Mouse (Mus musculus): ENCODE results near the gene Yif1a. TPM values are rescaled to one million over a fixed set of nuclear protein-coding genes. Genes with fewer than 3 reads are reported as not detected.
"Not testable (repeated sequence)": the region's sequence is repeated elsewhere in the genome, so short reads cannot be mapped to it uniquely, and the experiment has no call there.

Gene Yif1a
- polyA plus RNA-seq, 1 experiment from 2014 or later: 105 TPM

DNA sequence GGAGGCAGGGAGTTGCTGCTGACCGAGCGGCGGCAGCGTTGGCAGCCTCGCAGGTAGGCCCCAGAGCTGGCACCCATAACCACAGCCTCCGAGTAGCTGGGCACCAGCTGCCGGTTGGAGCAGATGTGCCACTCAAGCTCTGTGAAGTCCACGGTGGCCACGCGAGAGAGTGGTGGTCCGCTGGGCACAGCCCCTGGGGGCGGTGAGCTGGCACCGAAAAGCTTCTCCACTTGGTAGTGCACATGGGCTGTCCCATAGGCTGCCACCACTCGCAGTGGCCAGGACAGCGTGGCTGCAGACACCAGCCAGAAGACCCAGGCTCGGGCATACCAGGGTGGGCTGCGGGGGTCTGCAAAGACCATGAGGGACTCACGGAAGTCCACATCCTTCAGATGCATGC lies 6.3 kb upstream of the Yif1a start:
- no peaks in the 10 kb centered on the region for H3K9me3 ChIP-seq (ENCODE audit: low read length)
- WGBS: 59% methylated on average over 15 of the region's 18 CpGs
- no peak for TF ChIP-seq CTCF (IDR thresholded peaks at IDR 0.05)
- no peak for TF ChIP-seq EP300 (IDR thresholded peaks at IDR 0.05)
- no peaks in the 10 kb centered on the region for H3K4me1 ChIP-seq (ENCODE audit: insufficient read depth, low read depth, low read length)
- DNase-seq (ENCODE audit: low spot score) (no peak), ATAC-seq (no peak)
- H3K4me2 ChIP-seq (replicated peaks; ENCODE audit: low read depth, low read length): no peak overlapping the region
- H3K36me3 ChIP-seq (ENCODE audit: insufficient read depth, low read length): no peaks in the 10 kb centered on the region
- H3K4me3 ChIP-seq (ENCODE audit: low read depth, low read length): no peak overlapping the region
- H3K27me3 ChIP-seq (replicated peaks; ENCODE audit: insufficient read depth, low read length): peaks cover 48% of the 10 kb centered on the region
- H3K27ac ChIP-seq (ENCODE audit: low read length): no peak overlapping the region
- H3K9ac ChIP-seq (replicated peaks; ENCODE audit: low read depth): no peak overlapping the region

DNA sequence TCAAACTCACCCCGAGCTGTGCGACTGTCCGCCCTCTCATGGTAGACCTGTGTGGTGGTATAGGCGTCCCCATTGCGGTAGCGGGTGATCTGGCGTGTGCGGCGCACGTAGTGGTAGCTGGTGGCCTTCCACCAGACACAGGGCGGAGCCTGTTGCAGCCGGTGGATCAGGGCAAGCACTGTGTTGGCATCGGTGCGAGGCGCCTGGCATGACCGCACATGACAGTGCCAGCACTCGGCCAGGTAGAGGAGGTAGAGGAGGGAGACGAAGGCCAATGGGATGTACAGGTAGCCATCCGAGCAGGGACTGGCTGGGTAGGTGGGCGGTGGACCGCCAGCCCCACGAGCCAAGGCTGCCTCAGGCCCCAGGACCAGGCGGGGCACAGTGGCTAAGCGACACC lies 5.7 kb upstream of the Yif1a start:
- H3K4me2 ChIP-seq (replicated peaks; ENCODE audit: low read depth, low read length): no peak overlapping the region
- H3K9ac ChIP-seq (replicated peaks; ENCODE audit: low read depth): no peak overlapping the region
- H3K27me3 ChIP-seq (replicated peaks; ENCODE audit: insufficient read depth, low read length): peaks cover 48% of the 10 kb centered on the region
- TF ChIP-seq CTCF (IDR thresholded peaks at IDR 0.05) (no peak), EP300 (IDR thresholded peaks at IDR 0.05) (no peak)
- H3K36me3 ChIP-seq (ENCODE audit: insufficient read depth, low read length): no peaks in the 10 kb centered on the region
- H3K4me3 ChIP-seq (ENCODE audit: low read depth, low read length): no peak overlapping the region
- no peaks in the 10 kb centered on the region for H3K9me3 ChIP-seq (ENCODE audit: low read length)
- H3K27ac ChIP-seq (ENCODE audit: low read length): no peak overlapping the region
- whole genome bisulfite sequencing: 60% methylated on average over 24 of the region's 24 CpGs
- no peaks in the 10 kb centered on the region for H3K4me1 ChIP-seq (ENCODE audit: insufficient read depth, low read depth, low read length)
- ATAC-seq (no peak), DNase-seq (ENCODE audit: low spot score) (no peak)

DNA sequence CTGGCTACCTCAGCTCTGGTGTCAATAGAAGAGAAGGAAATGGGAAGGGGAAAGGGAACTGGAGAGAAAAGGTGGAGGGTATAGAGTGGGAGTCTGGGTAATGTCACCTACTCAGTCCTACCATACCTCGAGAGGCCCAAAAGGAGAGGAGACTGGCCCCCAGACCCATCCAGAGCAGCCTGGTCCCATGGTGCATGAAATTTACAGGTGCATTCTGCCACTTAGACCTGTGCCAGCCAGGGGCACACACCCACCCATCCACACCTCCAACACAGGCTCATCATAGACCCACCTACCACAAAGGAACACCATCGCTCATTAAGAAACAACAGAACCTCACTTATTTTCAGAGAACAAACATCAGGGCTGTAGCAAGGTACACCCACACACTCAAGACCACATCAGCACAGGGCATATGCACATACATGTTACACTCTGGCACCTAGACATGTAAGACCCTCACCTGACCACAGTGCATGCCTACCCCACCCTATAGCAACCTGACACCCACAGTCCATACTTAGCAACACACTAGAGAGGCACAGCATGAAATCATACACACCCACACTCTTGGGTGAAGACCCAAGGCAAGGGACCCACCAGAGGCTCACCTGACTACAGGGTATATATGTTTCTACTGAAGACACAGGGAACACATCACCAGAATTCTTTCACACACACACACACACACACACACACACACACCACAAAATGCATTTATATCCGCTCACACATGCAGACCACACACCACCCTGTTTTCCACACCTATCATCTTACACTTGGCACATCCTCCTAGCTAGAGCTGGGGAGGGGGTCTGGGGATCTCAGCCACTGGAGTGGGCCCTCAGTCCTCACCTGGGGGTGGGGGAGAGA lies 4.1 kb upstream of the Yif1a start:
- H3K4me1 ChIP-seq (ENCODE audit: insufficient read depth, low read depth, low read length): no peaks in the 10 kb centered on the region; the same call in 1 of the 2 replicates
- DNase-seq (ENCODE audit: low spot score): no peak
- H3K9me3 ChIP-seq (ENCODE audit: low read length): no peaks in the 10 kb centered on the region
- no peak overlapping the region for H3K27ac ChIP-seq (ENCODE audit: low read length)
- peak overlapping the region; percentile 48; the same call in 1 of the 2 replicates for H3K4me3 ChIP-seq (ENCODE audit: low read depth, low read length)
- TF ChIP-seq CTCF (IDR thresholded peaks at IDR 0.05) (no peak), EP300 (IDR thresholded peaks at IDR 0.05) (no peak)
- no peak overlapping the region for H3K9ac ChIP-seq (replicated peaks; ENCODE audit: low read depth)
- H3K27me3 ChIP-seq (replicated peaks; ENCODE audit: insufficient read depth, low read length): peaks cover 48% of the 10 kb centered on the region
- no peak overlapping the region for H3K4me2 ChIP-seq (replicated peaks; ENCODE audit: low read depth, low read length)
- ATAC-seq: no peak
- no peaks in the 10 kb centered on the region for H3K36me3 ChIP-seq (ENCODE audit: insufficient read depth, low read length)
- 53% methylated on average over 3 of the region's 3 CpGs for WGBS

DNA sequence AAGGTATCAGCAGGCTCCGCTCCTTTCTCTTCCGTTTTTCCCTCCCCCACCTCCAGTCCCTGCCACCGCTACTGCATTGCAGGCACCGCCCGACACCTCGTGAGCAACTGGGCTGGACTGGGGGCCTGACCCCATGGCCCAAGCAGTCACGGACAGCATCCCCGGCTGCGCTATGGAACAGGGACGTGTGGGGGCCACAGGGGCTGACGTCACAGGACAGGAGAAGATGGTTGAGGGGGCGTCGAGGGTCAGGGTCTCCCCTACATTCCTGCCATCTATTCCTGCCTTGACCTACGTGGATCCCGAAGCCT lies 3.5 kb upstream of the Yif1a start:
- ATAC-seq (no peak), DNase-seq (ENCODE audit: low spot score) (no peak)
- Histone ChIP-seq H3K9ac (replicated peaks; ENCODE audit: low read depth) (no peak overlapping the region), H3K27me3 (replicated peaks; ENCODE audit: insufficient read depth, low read length) (peaks cover 48% of the 10 kb centered on the region), H3K9me3 (ENCODE audit: low read length) (no peaks in the 10 kb centered on the region), H3K27ac (ENCODE audit: low read length) (no peak overlapping the region), H3K4me2 (replicated peaks; ENCODE audit: low read depth, low read length) (peak overlapping the region; percentile 79), H3K4me1 (ENCODE audit: insufficient read depth, low read depth, low read length) (no peaks in the 10 kb centered on the region; the same call in 1 of the 2 replicates), H3K36me3 (ENCODE audit: insufficient read depth, low read length) (peaks cover 2% of the 10 kb centered on the region; the same call in 1 of the 2 replicates), H3K4me3 (ENCODE audit: low read depth, low read length) (peak overlapping the region; percentile 48)
- TF ChIP-seq EP300 (IDR thresholded peaks at IDR 0.05): no peak
- TF ChIP-seq CTCF (IDR thresholded peaks at IDR 0.05): no peak
- 4% methylated on average over 12 of the region's 15 CpGs for WGBS

DNA sequence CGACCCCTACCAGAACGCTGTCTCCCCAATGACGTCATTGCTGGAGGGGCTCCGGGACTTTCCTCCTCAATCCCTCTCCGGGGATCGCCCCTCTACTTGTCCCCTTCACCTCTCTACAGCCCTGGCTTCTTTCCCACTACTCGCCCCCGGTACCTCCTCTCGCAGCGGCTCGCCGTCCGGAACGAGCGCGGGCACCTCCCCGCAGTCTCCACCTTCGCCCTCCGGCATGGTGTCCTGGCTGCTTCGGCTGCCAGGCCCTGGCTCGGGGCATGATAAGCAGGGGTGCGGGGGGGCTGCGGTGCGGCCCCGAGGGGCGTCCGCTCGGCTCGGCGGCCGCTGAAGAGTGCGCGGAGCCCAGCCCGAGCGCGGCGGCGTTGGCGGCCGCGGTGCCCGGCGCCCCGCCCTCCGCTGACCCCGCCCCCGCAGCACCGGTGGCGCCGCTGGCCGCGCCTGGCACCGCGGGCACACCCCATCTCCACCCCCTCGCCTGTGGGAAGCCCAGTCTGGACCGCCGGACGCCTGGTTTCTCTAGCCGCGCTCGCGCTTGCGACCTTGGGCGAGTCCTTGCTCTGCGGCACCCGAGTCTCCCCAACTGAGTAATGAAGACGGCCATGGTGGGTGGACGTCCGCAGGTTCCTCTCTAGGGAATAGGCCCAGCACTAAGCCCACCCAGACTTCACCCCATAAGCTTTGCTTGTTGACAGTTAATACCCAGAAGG lies 3.0 kb upstream of the Yif1a start, which contains the start of gene Tmem151a:
TSS of gene Tmem151a (minus strand) at position 387 of the 719 bp plus-strand sequence.
- Histone ChIP-seq H3K4me1 (ENCODE audit: insufficient read depth, low read depth, low read length) (no peaks in the 10 kb centered on the region; the same call in 1 of the 2 replicates), H3K27ac (ENCODE audit: low read length) (no peak within 1 kb of the TSS), H3K4me2 (replicated peaks; ENCODE audit: low read depth, low read length) (peak within 1 kb of the TSS; percentile 79), H3K9me3 (ENCODE audit: low read length) (no peaks in the 10 kb centered on the region), H3K9ac (replicated peaks; ENCODE audit: low read depth) (no peak within 1 kb of the TSS), H3K27me3 (replicated peaks; ENCODE audit: insufficient read depth, low read length) (peaks cover 48% of the 10 kb centered on the region), H3K4me3 (ENCODE audit: low read depth, low read length) (peak within 1 kb of the TSS; percentile 48), H3K36me3 (ENCODE audit: insufficient read depth, low read length) (peaks cover 4% of the 10 kb centered on the region; the same call in 1 of the 2 replicates)
- TF ChIP-seq EP300 (IDR thresholded peaks at IDR 0.05) (no peak), CTCF (IDR thresholded peaks at IDR 0.05) (no peak)
- ATAC-seq: no peak
- 1% methylated on average over 60 of the region's 69 CpGs for WGBS
- peak; percentile 54 for DNase-seq (ENCODE audit: low spot score)

DNA sequence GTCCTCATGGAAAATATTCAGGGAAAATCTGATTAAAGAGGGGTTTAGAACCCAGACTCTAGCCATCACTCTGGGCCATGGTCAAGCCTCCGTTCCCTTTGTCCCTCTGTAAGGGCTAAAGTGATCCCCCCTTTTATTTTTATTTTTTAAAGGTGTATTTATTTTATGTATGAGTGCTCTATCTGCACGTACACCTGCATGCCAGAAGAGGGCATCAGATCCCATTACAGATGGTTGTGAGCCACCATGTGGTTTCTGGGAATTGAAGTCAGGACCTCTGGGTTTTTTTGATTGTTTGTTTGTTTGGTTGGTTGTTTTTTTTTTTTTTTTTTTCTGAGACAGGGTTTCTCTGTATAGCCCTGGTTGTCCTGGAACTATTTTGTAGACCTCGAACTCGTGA lies 1.8 kb upstream of the Yif1a start:
- H3K4me2 ChIP-seq (replicated peaks; ENCODE audit: low read depth, low read length); ATAC-seq; DNase-seq (ENCODE audit: low spot score); H3K4me1 ChIP-seq (ENCODE audit: insufficient read depth, low read depth, low read length); H3K9me3 ChIP-seq (ENCODE audit: low read length); H3K4me3 ChIP-seq (ENCODE audit: low read depth, low read length); H3K36me3 ChIP-seq (ENCODE audit: insufficient read depth, low read length); H3K27ac ChIP-seq (ENCODE audit: low read length); H3K9ac ChIP-seq (replicated peaks; ENCODE audit: low read depth): not testable (repeated sequence)
- WGBS: 53% methylated on average over 4 of the region's 4 CpGs
- H3K27me3 ChIP-seq (replicated peaks; ENCODE audit: insufficient read depth, low read length): peaks cover 37% of the 10 kb centered on the region
- peak; percentile 25; the same call in 1 of the 2 replicates for TF ChIP-seq CTCF (IDR thresholded peaks at IDR 0.05)
